Mouse (Mus musculus) kidney, adult 8-10 months (tissue): ENCODE measurements around the gene Dnase1l1.

Experiments used
- DNase-seq, 2 experiments: peaks; one replicate each; pipeline ENCODE4 v3.0.0; 2022

Gene Dnase1l1

DNA sequence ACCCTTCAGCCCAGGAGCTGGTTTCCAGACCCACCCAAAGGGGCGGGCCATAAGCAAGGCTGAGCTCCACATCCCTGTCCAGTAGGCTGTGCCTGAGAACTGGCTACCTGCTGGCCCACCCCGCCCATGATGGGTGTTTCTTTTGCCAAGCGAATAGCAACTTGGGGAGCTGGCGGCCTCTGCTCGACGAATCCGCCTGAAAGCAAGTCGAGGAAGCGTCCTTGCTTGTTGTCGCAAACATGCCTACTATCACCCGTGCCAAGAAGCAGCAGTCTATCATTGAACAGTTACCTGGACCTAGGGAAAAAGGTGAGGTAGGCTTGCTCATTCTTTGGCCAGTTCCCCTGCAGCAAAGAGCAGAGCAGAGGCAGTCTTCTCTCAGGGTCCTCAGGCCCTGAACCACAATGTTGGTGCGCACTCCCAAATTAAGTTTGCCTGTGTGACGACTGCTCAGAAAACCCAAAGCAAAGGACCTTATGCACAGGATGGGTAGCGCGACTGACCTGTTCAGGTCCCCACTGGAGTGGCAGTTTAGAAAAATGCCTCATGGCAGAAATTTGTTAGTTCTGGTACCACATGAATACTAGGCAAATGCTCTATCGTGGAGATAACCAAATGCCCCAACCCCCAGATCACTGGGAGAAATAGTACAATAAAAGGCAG, at the start of gene Dnase1l1, which contains the start of gene Taz:
Gene Dnase1l1, minus strand, starts transcription at position 606 of the 663 bp plus-strand sequence.
Gene Taz, plus strand, starts transcription at position 181 of the 663 bp plus-strand sequence.
- peak; percentile 88 to 94 for DNase-seq

GRCm38 (mm10) chrX:74330166-74330930, 48.2 kb upstream of the Dnase1l1 start:
- no peak for DNase-seq

- DNase-seq, result no peak
Measured at GRCm38 (mm10) chrX:74329215-74329671, 47.1 kb upstream of the Dnase1l1 start.

DNA sequence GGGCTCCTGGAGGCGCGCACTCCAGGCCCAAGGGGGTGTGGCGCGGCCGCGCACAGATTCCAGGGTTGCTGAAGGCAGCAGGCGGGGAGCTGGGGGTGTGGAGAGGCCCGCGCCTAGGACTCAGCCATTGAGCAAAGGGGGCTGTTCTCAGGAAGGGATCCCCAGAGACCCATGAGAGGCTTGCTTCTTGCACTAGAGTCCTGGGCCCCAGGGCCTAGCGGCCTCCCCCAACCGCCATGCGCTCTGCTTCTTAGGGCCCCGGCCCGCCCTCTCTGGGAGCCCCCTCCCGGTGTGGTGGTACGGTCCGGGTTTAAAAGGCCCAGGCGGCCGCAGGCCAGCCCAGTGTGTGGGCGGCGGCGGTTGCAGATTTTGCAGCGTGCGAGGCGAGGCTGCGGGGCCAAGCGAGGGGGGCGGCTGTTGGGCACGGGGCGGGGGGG, 46.6 kb upstream of the Dnase1l1 start, which contains the start of gene Plxna3:
Gene Plxna3, plus strand, starts transcription at position 342 of the 437 bp plus-strand sequence.
- peak; percentile 41 to 55 for DNase-seq

- DNase-seq, result peak; percentile 87 to 89
Measured at GRCm38 (mm10) chrX:74312540-74313464, 30.7 kb upstream of the Dnase1l1 start, which contains the start of gene Fam50a. Fam50a (plus strand) TSS chrX:74313033.

DNA sequence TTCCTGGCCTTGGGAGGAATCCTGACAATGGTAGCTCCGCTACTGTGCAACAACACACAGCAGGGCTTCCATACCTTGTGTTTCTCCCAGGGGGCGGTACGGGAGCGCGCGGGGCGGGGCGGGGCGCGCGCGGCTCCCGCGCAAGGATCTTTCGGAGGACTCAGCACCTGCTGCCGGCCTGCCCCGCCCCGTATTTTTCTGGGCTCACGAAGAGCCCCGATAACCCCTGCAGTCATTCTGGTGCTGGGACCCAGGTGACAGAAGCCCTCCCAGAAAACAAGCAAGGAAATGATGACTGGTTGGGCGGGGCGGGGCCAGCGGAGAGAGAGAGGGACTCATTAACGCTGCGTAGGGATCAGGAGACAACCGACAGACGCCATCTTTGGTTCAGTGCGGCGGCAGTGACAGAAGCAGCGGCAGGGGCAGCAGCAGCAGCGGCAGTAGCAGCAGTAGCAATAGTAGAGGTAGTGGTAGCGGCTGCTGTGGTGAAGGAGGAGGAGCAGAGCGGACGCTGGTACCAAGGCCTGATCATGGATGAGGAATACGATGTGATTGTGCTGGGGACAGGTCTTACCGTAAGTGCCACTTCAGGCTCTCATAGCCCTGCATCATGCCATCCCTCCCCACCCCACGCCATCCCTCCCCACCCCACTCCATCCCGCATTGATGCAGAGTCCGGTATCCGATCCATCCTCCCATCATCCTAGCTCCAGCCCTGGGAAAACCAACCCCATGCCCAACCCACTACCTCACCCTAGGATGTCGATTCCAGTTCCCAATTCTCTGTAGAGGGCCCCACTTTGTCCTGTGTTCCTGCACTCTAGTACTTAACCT, 22.9 kb upstream of the Dnase1l1 start, which contains the start of gene Gdi1:
Gene Gdi1, plus strand, starts transcription at position 132 of the 834 bp plus-strand sequence.
- DNase-seq, result peak; percentile 53 to 66

DNA sequence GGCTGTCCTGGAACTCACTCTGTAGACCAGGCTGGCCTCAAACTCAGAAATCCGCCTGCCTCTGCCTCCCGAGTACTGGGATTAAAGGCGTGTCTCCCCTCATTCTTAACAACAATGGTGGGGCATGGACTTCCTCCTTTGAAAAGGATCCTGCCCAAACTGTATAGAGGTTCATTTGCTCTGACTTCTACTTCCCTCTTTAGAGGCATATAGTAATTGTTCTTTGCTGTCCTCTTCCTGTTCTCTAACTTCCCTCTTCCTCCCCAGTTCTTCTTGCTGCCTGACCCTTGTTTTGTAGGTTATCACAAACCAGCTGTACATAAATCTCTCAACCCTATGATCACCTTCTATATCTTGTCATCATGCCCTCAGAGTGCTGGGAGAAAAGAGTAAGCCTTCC, 17.6 kb upstream of the Dnase1l1 start:
- no peak for DNase-seq

DNA sequence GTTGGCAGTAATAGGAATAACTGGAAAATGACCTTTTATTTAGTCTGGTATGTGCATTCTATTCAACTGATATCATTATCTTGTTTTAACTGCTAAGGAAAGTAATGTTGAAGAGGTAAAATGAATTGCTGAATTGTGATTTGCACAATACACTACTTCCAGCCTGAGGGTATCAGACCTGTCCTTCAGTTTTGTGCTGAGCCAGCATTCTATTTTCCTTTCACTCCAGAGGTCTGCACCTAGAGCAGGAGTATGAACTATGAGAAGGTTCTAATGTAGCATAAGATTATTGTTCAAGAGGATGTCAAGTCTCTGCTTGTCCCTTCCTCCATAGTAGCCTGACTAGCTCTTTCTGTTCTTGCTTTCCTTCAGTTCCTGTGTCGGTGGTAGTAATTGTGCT, 16.2 kb upstream of the Dnase1l1 start:
- no peak for DNase-seq

- DNase-seq, result peak; percentile 95
Measured at GRCm38 (mm10) chrX:74296538-74297448, 14.7 kb upstream of the Dnase1l1 start, which contains the start of gene Atp6ap1. Atp6ap1 (plus strand) TSS chrX:74297097.

DNA sequence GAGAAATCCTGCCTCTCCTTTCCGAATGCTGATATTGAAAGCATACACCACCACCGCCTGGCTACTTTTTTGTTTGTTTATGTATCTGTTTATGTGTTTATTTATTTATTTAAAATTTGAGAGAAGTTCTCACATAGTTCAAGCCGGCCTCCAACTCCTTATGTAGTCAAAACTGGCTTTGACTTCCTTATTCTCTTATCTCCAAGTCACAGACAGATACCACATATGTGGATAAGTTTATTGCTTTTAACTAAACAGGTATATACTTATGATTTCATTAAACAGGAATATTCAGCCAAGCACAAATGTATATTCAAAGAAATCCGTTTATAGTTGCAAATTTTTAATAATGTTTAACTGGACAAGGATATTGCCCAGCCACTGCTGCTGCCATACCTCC, 11.3 kb upstream of the Dnase1l1 start:
- DNase-seq, result no peak

DNA sequence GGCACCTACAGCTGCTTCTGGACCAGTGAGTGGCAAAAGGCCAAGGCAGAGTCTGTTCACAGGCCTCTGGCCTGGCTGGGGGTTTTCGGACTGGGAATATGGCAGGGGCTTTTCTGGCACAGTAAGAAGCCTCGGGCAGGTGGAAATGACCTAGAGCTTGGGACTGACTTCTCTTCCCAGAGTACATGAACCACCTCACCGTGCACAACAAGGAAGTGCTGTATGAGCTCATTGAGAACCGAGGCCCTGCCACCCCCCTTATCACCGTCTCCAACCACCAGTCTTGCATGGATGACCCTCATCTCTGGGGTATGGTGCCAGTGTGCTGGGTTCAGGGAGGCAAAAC, 928 bp upstream of the Dnase1l1 start:
- DNase-seq, result no peak

DNA sequence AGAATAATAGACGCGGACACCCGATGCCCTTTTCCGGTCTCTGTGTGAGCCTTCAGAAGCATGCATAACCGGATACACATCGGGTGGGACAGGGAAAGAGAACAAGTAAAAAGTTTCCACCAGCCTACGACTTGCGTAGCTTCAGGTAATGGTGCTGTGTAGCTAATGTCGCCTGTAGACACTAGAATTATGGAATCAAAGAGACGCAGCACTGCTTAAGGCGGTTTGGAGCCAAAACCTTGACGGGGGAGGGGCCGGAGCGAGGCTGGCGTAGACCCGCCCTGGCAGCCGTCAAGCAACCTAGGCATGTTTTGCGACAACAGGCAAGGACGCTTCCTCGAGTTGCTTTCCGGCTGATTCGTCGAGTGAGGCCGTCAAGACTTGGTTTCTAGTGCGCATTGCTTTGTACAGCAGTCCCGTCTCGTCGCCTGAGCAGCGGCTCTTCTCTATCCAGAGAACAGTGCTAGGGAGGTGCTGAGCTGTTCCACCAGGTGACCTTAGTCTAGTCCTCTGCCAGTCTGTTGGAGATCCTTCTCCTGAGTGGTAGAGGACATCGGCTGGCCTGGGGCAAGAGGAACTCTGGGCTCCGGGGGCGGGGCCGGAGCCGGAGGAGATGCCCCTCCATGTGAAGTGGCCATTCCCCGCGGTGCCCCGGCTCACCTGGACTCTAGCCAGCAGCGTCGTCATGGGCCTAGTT, 406 bp upstream of the Dnase1l1 start:
- DNase-seq, result peak; percentile 84 to 89

DNA sequence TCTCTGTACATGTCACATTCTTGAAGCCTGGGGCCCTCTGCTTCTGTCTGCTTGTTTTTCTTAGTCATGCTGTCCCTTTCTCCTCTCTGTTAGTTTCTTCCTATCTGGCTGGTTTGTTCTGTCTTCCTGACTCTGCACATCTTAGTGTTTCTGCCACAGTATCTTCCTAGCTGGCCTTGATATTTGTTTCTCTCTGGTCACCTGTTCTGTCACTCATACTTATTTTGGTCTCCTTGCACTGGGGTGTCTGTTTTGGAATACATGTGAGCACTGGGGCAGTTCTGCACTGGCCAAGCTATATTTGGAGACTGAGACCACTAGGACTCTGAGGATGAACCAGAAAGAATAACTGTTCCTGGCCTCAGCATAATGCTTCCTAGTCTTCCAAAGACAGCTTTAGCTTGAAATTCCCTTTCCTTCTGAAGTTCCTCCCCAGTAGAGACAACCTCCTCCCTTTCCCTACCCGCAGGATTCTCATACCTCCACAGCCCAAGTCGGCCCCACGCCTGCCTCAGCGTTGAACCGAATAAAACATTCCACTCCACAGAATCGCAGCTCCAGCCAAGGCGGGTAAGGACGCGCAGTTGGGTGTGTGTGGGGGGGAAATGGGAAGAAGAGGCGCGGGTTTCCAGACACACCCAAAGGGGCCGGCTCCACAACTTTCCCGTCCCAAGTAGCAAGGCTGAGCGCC, 951 bp downstream of the Dnase1l1 start:
- DNase-seq, result no peak

DNA sequence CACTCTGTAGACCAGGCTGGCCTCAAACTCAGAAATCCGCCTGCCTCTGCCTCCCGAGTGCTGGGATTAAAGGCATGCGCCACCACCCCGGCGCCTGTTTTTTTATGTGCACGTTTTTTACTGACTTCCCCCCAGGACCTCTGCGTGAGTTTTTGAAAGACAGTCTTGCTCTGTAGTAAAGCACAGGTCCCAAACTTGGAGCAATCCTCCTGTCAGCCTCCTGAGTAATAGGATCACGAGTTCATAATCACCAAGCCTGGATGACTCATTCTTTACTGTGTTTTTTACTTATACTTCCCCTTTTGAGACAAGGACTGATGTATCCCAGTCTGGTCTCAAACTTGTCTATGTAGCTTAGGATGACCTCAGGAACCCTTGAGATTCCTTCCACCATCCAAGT, 4.2 kb downstream of the Dnase1l1 start:
- DNase-seq, result no peak

GRCm38 (mm10) chrX:74273422-74274322, 8.5 kb downstream of the Dnase1l1 start:
- DNase-seq, result no peak

DNA sequence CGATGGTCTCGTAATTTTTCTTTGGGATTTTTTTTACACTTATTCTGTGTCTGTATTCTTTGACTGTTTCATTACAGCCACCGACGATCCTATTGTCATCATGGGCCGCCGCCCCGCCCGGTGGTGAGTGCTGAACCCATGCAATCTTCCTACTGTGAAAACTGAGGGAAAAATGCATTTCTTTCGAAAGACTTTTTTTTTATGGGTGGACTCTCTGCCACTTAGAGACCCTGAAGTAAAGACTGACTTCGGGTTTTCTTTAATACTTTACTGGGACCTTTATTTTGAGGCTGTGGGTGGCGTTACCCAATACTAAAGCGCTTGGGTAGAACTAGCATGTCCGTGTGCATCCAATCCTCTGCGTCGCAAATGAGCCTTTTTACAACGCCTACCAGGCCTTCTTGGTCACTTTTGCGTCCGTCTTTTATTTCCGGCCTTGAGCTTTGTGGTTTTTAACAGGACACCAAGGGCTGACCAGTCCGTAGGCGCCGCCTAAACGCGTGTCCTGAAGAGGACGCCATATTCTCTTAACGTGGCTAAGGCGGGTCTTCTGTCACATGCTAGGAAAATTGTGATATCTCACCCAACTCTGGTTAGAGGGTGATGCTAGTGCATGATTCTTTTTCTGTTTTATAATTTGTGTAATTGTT, 11.1 kb downstream of the Dnase1l1 start:
- peak in 1 of 2 experiments; percentile 26 for DNase-seq

GRCm38 (mm10) chrX:74270062-74270901, 11.9 kb downstream of the Dnase1l1 start, which contains the start of gene Rpl10:
Rpl10 (plus strand) TSS chrX:74270812.
- DNase-seq, result peak; percentile 91 to 95
